Mouse (Mus musculus) heart, adult 10 weeks (tissue): ENCODE data around the gene Cyp2c37. TPM values are rescaled to one million over a fixed set of nuclear protein-coding genes. Genes with fewer than 3 reads are reported as not detected.

Experiments used
- polyA plus RNA-seq: library from polyadenylated mRNA; stranded (reverse); fragments of 350-450 nt; fragmentation: Illumina TruSeq; extraction: RNeasy Lipid Tissue Mini Kit (QIAGEN cat#74804); gene quantifications from one replicate; pipeline ENCODE4 v1.2.3, GENCODE M21; 2014; ENCODE audit warnings: low read depth, low replicate concordance

The Cyp2c37 gene
- polyA plus RNA-seq, result 1.0 TPM

DNA sequence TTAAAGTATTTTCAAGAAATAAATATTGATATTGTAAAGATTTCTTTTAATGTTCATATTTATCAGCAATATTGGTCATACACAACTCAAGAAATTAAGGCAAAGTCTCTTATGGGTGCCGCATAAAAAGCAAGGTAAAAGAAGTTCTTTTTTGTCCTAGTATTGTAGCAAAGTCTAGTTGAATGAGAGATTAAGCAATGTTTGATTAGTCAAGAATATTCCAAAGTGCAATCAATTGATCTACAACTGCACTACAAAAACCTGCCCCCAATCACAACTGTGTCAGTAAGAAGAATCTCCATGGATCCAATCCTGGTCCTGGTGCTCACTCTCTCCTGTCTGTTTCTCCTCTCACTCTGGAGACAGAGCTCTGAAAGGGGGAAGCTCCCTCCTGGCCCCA lies at the start of gene Cyp2c37:
Cyp2c37 (plus strand) TSS at position 285 of the 400 bp plus-strand sequence.

Other genes with a start within 250 kb of the Cyp2c37 start
- 0.63 TPM for gene Cyp2c40, start 179.6 kb upstream of the Cyp2c37 start, polyA plus RNA-seq
- 0.68 TPM for gene Cyp2c69, start 105.6 kb upstream of the Cyp2c37 start, polyA plus RNA-seq
- 0.76 TPM for gene Cyp2c54, start 81.4 kb downstream of the Cyp2c37 start, polyA plus RNA-seq
- 1.2 TPM for gene Cyp2c50, start 97.3 kb downstream of the Cyp2c37 start, polyA plus RNA-seq
- gene Cyp2c70, start 194.9 kb downstream of the Cyp2c37 start, polyA plus RNA-seq, result 0.94 TPM